Mouse (Mus musculus) ovary, adult 2 months (tissue): ENCODE data around the gene Grm3. TPM values are rescaled to one million over a fixed set of nuclear protein-coding genes. Genes with fewer than 3 reads are reported as not detected.

Experiments used
- polyA plus RNA-seq: library from polyadenylated mRNA; depleted of rRNA; stranded (reverse); fragments of >200 nt; gene quantifications from 2 replicates; pipeline ENCODE4 v1.2.3, GENCODE M21; 2012; rRNA removed

The Grm3 gene
- 0.03 TPM in 1 of 2 replicates, not detected in the other for polyA plus RNA-seq

DNA sequence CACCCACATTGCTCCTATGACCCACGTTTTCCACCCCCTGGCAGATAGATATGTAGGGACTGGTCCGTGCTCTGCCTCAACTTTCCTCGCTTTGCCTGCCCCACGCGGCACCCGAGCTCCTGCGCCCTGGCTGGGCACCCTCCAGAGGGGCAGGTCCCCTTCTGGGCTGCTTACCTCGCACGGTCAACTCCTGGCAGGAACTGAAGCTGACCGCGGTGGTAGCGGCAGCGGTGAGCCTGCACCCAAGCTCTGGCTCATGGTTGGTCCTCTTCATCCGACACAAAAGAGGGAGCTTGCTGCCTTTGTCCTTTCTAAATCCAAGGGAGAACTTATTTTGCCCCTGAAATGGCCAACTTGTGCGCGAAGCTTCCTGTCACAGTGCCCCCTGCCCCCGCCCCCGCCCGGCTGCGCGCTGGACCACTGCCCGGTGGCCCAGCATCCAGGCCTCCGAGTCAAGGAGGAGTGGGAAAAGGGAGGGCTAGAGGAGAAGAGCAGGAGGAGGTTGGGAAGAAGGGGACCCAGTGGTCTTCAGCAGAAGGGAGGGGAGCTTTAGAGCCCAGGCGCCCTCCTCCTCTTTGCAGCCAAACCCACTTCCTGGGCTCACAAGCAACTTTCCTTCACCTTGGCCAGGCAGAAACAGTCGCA is at the start of gene Grm3:
Grm3 (minus strand) TSS at position 215 of the 645 bp plus-strand sequence.

